Mouse (Mus musculus) cerebellum, adult 2 months (tissue): ENCODE measurements around the gene Bank1.

Experiments used
- CTCF ChIP-seq: fragments of 200-500 bp; IDR thresholded peaks from 2 replicates; pipeline ENCODE4 v1.5.1; 2011; ENCODE audit warnings: low read depth, mild to moderate bottlenecking, control low read depth, low read length, moderate library complexity, borderline replicate concordance; ENCODE audit not compliant: insufficient read depth
- POLR2A ChIP-seq: fragments of 200-500 bp; IDR thresholded peaks from 2 replicates; pipeline ENCODE4 v1.6.1; 2011; ENCODE audit warnings: low read length, control low read depth, borderline replicate concordance; ENCODE audit not compliant: insufficient read depth

GRCm38 (mm10) chr3:136039446-136039845 is 286.4 kb downstream of the Bank1 start:
- TF ChIP-seq POLR2A (no peak), CTCF (no peak)
